Mouse (Mus musculus) neural tube, embryonic 12.5 days (tissue): Measurements from ENCODE around the gene Xpc. TPM values are rescaled to one million over a fixed set of nuclear protein-coding genes. Genes with fewer than 3 reads are reported as not detected.

ENCODE experiments used
- ATAC-seq: fragments of 200-750 bp; cut with Nextera tagmentation; 2 replicates; pipeline ENCODE4 v1.8.0; 2017; ENCODE audit warnings: low read depth, mild to moderate bottlenecking, moderate TSS enrichment, moderate library complexity; ENCODE audit not compliant: low FRiP score
- H3K27ac ChIP-seq: fragments of 300-500 bp; sonication (generic); 2 replicates; pipeline ENCODE4 v1.5.1; 2016
- H3K27me3 ChIP-seq: fragments of 300-500 bp; sonication (generic); replicated peaks from 2 replicates; pipeline ENCODE4 v1.6.1; 2016; ENCODE audit warnings: mild to moderate bottlenecking
- H3K36me3 ChIP-seq: fragments of 300-500 bp; sonication (generic); 2 replicates; pipeline ENCODE4 v1.6.1; 2016; ENCODE audit warnings: mild to moderate bottlenecking
- H3K4me1 ChIP-seq: fragments of 300-500 bp; sonication (generic); 2 replicates; pipeline ENCODE4 v1.6.1; 2016
- H3K4me2 ChIP-seq: fragments of 300-500 bp; sonication (generic); replicated peaks from 2 replicates; pipeline ENCODE4 v1.6.1; 2016; ENCODE audit warnings: mild to moderate bottlenecking
- H3K4me3 ChIP-seq: fragments of 300-500 bp; sonication (generic); 2 replicates; pipeline ENCODE4 v1.5.1; 2016
- H3K9ac ChIP-seq: fragments of 300-500 bp; sonication (generic); 2 replicates; pipeline ENCODE4 v1.6.1; 2016; ENCODE audit warnings: mild to moderate bottlenecking
- H3K9me3 ChIP-seq: fragments of 300-500 bp; sonication (generic); 2 replicates; pipeline ENCODE4 v1.6.1; 2016; ENCODE audit warnings: mild to moderate bottlenecking
- WGBS: fragments of 180-500 bp; shearing (Covaris S2); methylation state at CpG from one replicate; pipeline ENCODE4 v1.1.7; 2016; 5-methylcytosine and 5-hydroxymethylcytosine counted together
- polyA plus RNA-seq: library from polyadenylated mRNA; unstranded; fragments of >200 nt; fragmentation: Nextera tagmentation; extraction: Ambion mirVana; gene quantifications from 2 replicates; pipeline ENCODE4 v1.2.1, GENCODE M21; 2016

Gene Xpc
- polyA plus RNA-seq, 1 experiment from 2014 or later = 27.0 TPM

GRCm38 (mm10) chr6:91518454-91519020, 2.8 kb upstream of the Xpc start:
- Histone ChIP-seq H3K27ac (no peak overlapping the region), H3K36me3 (peaks cover 60% of the 10 kb centered on the region), H3K4me3 (no peak overlapping the region), H3K4me1 (peaks cover 18% of the 10 kb centered on the region), H3K27me3 (no peaks in the 10 kb centered on the region), H3K4me2 (no peak overlapping the region), H3K9ac (no peak overlapping the region), H3K9me3 (no peaks in the 10 kb centered on the region)
- no peak for ATAC-seq
- whole genome bisulfite sequencing = 95% methylated on average over 7 of the region's 7 CpGs

- Histone ChIP-seq H3K27me3 (no peaks in the 10 kb centered on the region), H3K9ac (peak overlapping the region; percentile 68; the same call in 1 of the 2 replicates), H3K9me3 (no peaks in the 10 kb centered on the region), H3K36me3 (peaks cover 25% of the 10 kb centered on the region), H3K4me3 (peak overlapping the region; percentile 79), H3K27ac (no peak overlapping the region), H3K4me1 (peaks cover 18% of the 10 kb centered on the region), H3K4me2 (peak overlapping the region; percentile 86)
- peak; percentile 45 for ATAC-seq
- 30% methylated on average over 10 of the region's 10 CpGs for WGBS
These were observed 838 bp downstream of the Xpc start for GRCm38 (mm10) chr6:91514737-91515362.

GRCm38 (mm10) chr6:91514135-91514534, 1.6 kb downstream of the Xpc start:
- Histone ChIP-seq H3K4me3 (no peak overlapping the region), H3K27ac (no peak overlapping the region), H3K4me2 (peak overlapping the region; percentile 86; the same call in 1 of the 2 replicates), H3K4me1 (peaks cover 18% of the 10 kb centered on the region), H3K9me3 (no peaks in the 10 kb centered on the region), H3K36me3 (peaks cover 18% of the 10 kb centered on the region), H3K9ac (no peak overlapping the region), H3K27me3 (no peaks in the 10 kb centered on the region)
- no peak for ATAC-seq

GRCm38 (mm10) chr6:91510211-91510610, 5.5 kb downstream of the Xpc start:
- H3K4me1 ChIP-seq = peaks cover 10% of the 10 kb centered on the region
- no peaks in the 10 kb centered on the region for H3K9me3 ChIP-seq
- H3K36me3 ChIP-seq = peaks cover 28% of the 10 kb centered on the region
- H3K27ac ChIP-seq = no peak overlapping the region
- no peak for ATAC-seq
- no peak overlapping the region for H3K4me3 ChIP-seq
- no peak overlapping the region for H3K4me2 ChIP-seq
- no peak overlapping the region for H3K9ac ChIP-seq
- H3K27me3 ChIP-seq = no peaks in the 10 kb centered on the region
- WGBS = 90% methylated on average over 10 of the region's 10 CpGs

- Histone ChIP-seq H3K9me3 (no peaks in the 10 kb centered on the region), H3K4me2 (no peak overlapping the region), H3K9ac (no peak overlapping the region), H3K36me3 (peaks cover 37% of the 10 kb centered on the region), H3K27me3 (no peaks in the 10 kb centered on the region), H3K27ac (no peak overlapping the region), H3K4me3 (no peak overlapping the region), H3K4me1 (0 out of 2 replicates have a peak, but pooled peaks cover under 1% of the 10 kb centered on the region)
- 45% methylated on average over 7 of the region's 7 CpGs for WGBS
- no peak for ATAC-seq
These were observed 6.4 kb downstream of the Xpc start for GRCm38 (mm10) chr6:91509326-91509725.

GRCm38 (mm10) chr6:91508041-91508440, 7.6 kb downstream of the Xpc start:
- no peak overlapping the region for H3K4me2 ChIP-seq
- H3K4me1 ChIP-seq = no peaks in the 10 kb centered on the region
- peaks cover 50% of the 10 kb centered on the region for H3K36me3 ChIP-seq
- H3K4me3 ChIP-seq = no peak overlapping the region
- ATAC-seq = no peak
- no peak overlapping the region for H3K27ac ChIP-seq
- 90% methylated on average over 3 of the region's 3 CpGs for WGBS
- H3K9ac ChIP-seq = no peak overlapping the region
- H3K27me3 ChIP-seq = no peaks in the 10 kb centered on the region
- H3K9me3 ChIP-seq = no peaks in the 10 kb centered on the region

- no peak overlapping the region for H3K9ac ChIP-seq
- no peaks in the 10 kb centered on the region for H3K9me3 ChIP-seq
- 90% methylated on average over 5 of the region's 5 CpGs for WGBS
- H3K4me3 ChIP-seq = no peak overlapping the region
- H3K4me1 ChIP-seq = no peaks in the 10 kb centered on the region
- no peak overlapping the region for H3K27ac ChIP-seq
- no peaks in the 10 kb centered on the region for H3K27me3 ChIP-seq
- ATAC-seq = no peak
- no peak overlapping the region for H3K4me2 ChIP-seq
- H3K36me3 ChIP-seq = peaks cover 69% of the 10 kb centered on the region
These were observed 9.7 kb downstream of the Xpc start for GRCm38 (mm10) chr6:91506036-91506435.

- no peak overlapping the region for H3K27ac ChIP-seq
- no peaks in the 10 kb centered on the region for H3K4me1 ChIP-seq
- WGBS = 93% methylated on average over 1 of the region's 1 CpGs
- H3K36me3 ChIP-seq = peaks cover 93% of the 10 kb centered on the region
- H3K27me3 ChIP-seq = no peaks in the 10 kb centered on the region
- no peak overlapping the region for H3K4me2 ChIP-seq
- no peak for ATAC-seq
- H3K4me3 ChIP-seq = no peak overlapping the region
- no peaks in the 10 kb centered on the region for H3K9me3 ChIP-seq
- no peak overlapping the region for H3K9ac ChIP-seq
These were observed 12.4 kb downstream of the Xpc start for GRCm38 (mm10) chr6:91503302-91503701.

- Histone ChIP-seq H3K4me1 (peaks cover 4% of the 10 kb centered on the region; the same call in 1 of the 2 replicates), H3K27me3 (no peaks in the 10 kb centered on the region), H3K27ac (no peak overlapping the region), H3K9me3 (no peaks in the 10 kb centered on the region), H3K36me3 (peaks cover 87% of the 10 kb centered on the region), H3K9ac (no peak overlapping the region), H3K4me2 (no peak overlapping the region), H3K4me3 (no peak overlapping the region)
- no peak for ATAC-seq
- 89% methylated on average over 8 of the region's 8 CpGs for WGBS
These were observed 21.2 kb downstream of the Xpc start for GRCm38 (mm10) chr6:91494526-91494925.

- Histone ChIP-seq H3K4me1 (peaks cover 4% of the 10 kb centered on the region; the same call in 1 of the 2 replicates), H3K27me3 (no peaks in the 10 kb centered on the region), H3K9ac (no peak overlapping the region), H3K4me2 (no peak overlapping the region), H3K9me3 (no peaks in the 10 kb centered on the region), H3K36me3 (peaks cover 82% of the 10 kb centered on the region), H3K4me3 (no peak overlapping the region), H3K27ac (no peak overlapping the region)
- 88% methylated on average over 10 of the region's 10 CpGs for WGBS
- ATAC-seq = no peak
These were observed 22.6 kb downstream of the Xpc start for GRCm38 (mm10) chr6:91493053-91493452.

- 78% methylated on average over 6 of the region's 6 CpGs for WGBS
- ATAC-seq = no peak
These were observed 24.7 kb downstream of the Xpc start for GRCm38 (mm10) chr6:91491004-91491403.

GRCm38 (mm10) chr6:91489872-91490271, 25.8 kb downstream of the Xpc start:
- Histone ChIP-seq H3K27ac (no peak overlapping the region), H3K4me3 (no peak overlapping the region), H3K36me3 (peaks cover 85% of the 10 kb centered on the region), H3K4me2 (no peak overlapping the region), H3K4me1 (peaks cover 4% of the 10 kb centered on the region; the same call in 1 of the 2 replicates), H3K27me3 (no peaks in the 10 kb centered on the region), H3K9me3 (no peaks in the 10 kb centered on the region), H3K9ac (no peak overlapping the region)
- ATAC-seq = no peak
- 88% methylated on average over 10 of the region's 10 CpGs for WGBS

More at GRCm38 (mm10) chr6:91491004-91491403, 24.7 kb downstream of the Xpc start:
- no peaks in the 10 kb centered on the region for H3K27me3 ChIP-seq
- peaks cover 84% of the 10 kb centered on the region for H3K36me3 ChIP-seq
- H3K4me3 ChIP-seq = no peak overlapping the region
- no peak overlapping the region for H3K27ac ChIP-seq
- peaks cover 4% of the 10 kb centered on the region; the same call in 1 of the 2 replicates for H3K4me1 ChIP-seq
- H3K9me3 ChIP-seq = no peaks in the 10 kb centered on the region
- H3K4me2 ChIP-seq = no peak overlapping the region
- no peak overlapping the region for H3K9ac ChIP-seq
